Mouse (Mus musculus) ES-Bruce4 (cell line): ENCODE data around the gene Elfn2.

Experiments
- CTCF ChIP-seq: IDR thresholded peaks from one replicate; pipeline ENCODE4 v1.8.1; 2011; ENCODE audit warnings: low read depth, low read length
- EP300 ChIP-seq: IDR thresholded peaks from 2 replicates; pipeline ENCODE4 v1.6.1; 2011; ENCODE audit warnings: low read depth, low read length; ENCODE audit not compliant: insufficient read depth
- POLR2A ChIP-seq: IDR thresholded peaks from one replicate; pipeline ENCODE4 v1.8.1; 2011; ENCODE audit warnings: low read length; ENCODE audit not compliant: insufficient read depth

DNA sequence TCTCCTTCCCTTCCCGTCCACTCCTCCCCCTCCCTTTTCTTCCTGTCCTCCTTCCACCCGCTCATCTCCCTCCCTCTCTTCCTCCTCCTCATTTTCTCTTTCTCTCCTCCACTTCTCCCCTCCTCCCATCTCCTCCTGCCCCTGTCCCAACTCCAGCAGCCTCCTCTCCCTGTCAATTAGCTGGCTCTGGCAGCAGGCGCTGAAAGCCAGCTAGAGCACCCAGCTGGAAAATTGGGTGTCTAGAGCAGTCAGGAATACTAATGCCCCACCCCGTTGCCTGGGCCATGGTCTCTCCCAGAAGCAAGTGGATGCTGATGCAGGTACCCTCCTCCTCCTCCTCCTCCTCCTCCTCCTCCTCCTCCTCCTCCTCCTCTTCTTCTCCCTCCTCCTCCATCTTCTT, 67.4 kb downstream of the Elfn2 start:
- TF ChIP-seq POLR2A (no peak), CTCF (no peak), EP300 (no peak)
